Mouse (Mus musculus): ENCODE data around the gene Pex16. TPM values are rescaled to one million over a fixed set of nuclear protein-coding genes. Genes with fewer than 3 reads are reported as not detected.
A peak's percentile ranks its signal among the peaks of the same experiment; 100 is the strongest.

The Pex16 gene
- polyA plus RNA-seq, 1 experiment from 2014 or later = 19.6 TPM

- Histone ChIP-seq H3K9me3 (ENCODE audit: control insufficient read depth, low read length) (no peaks in the 10 kb centered on the region), H3K4me2 (ENCODE audit: low read depth, low read length) (no peak overlapping the region), H3K27ac (replicated peaks; ENCODE audit: low read depth, low read length) (peak overlapping the region; percentile 84), H3K27me3 (replicated peaks; ENCODE audit: control insufficient read depth, insufficient read depth, low read length) (peaks cover 17% of the 10 kb centered on the region), H3K4me1 (ENCODE audit: control insufficient read depth, insufficient read depth, low read length) (peaks cover 30% of the 10 kb centered on the region), H3K4me3 (ENCODE audit: low read depth, low read length) (no peak overlapping the region), H3K9ac (ENCODE audit: low read depth, low read length) (no peak overlapping the region), H3K36me3 (ENCODE audit: control insufficient read depth, insufficient read depth, low read length) (no peaks in the 10 kb centered on the region; the same call in 1 of the 2 replicates)
- DNase-seq (ENCODE audit: low spot score) = peak; percentile 55
- 46% methylated on average over 9 of the region's 9 CpGs for WGBS
- no peak for ATAC-seq (ENCODE audit: low read depth)
These were observed 1.6 kb upstream of the Pex16 start for GRCm38 (mm10) chr2:92372767-92373436.

- WGBS = 77% methylated on average over 11 of the region's 11 CpGs
- DNase-seq (ENCODE audit: low spot score) = no peak
- Histone ChIP-seq H3K27ac (replicated peaks; ENCODE audit: low read depth, low read length) (peak overlapping the region; percentile 84), H3K4me2 (ENCODE audit: low read depth, low read length) (no peak overlapping the region), H3K9ac (ENCODE audit: low read depth, low read length) (no peak overlapping the region), H3K27me3 (replicated peaks; ENCODE audit: control insufficient read depth, insufficient read depth, low read length) (peaks cover 17% of the 10 kb centered on the region), H3K4me3 (ENCODE audit: low read depth, low read length) (no peak overlapping the region), H3K9me3 (ENCODE audit: control insufficient read depth, low read length) (no peaks in the 10 kb centered on the region), H3K4me1 (ENCODE audit: control insufficient read depth, insufficient read depth, low read length) (peaks cover 30% of the 10 kb centered on the region), H3K36me3 (ENCODE audit: control insufficient read depth, insufficient read depth, low read length) (peaks cover 2% of the 10 kb centered on the region; the same call in 1 of the 2 replicates)
- ATAC-seq (ENCODE audit: low read depth) = no peak
These were observed 1.1 kb upstream of the Pex16 start for GRCm38 (mm10) chr2:92373437-92373813.

GRCm38 (mm10) chr2:92375099-92375623 lies 685 bp downstream of the Pex16 start:
- H3K36me3 ChIP-seq (ENCODE audit: control insufficient read depth, insufficient read depth, low read length) = peaks cover 18% of the 10 kb centered on the region
- peak overlapping the region; percentile 72 for H3K4me3 ChIP-seq (ENCODE audit: low read depth, low read length)
- H3K4me1 ChIP-seq (ENCODE audit: control insufficient read depth, insufficient read depth, low read length) = peaks cover 29% of the 10 kb centered on the region
- peaks cover 13% of the 10 kb centered on the region for H3K27me3 ChIP-seq (replicated peaks; ENCODE audit: control insufficient read depth, insufficient read depth, low read length)
- peak overlapping the region; percentile 77 for H3K9ac ChIP-seq (ENCODE audit: low read depth, low read length)
- no peaks in the 10 kb centered on the region for H3K9me3 ChIP-seq (ENCODE audit: control insufficient read depth, low read length)
- ATAC-seq (ENCODE audit: low read depth) = peak; percentile 94
- DNase-seq (ENCODE audit: low spot score) = peak; percentile 99
- H3K4me2 ChIP-seq (ENCODE audit: low read depth, low read length) = peak overlapping the region; percentile 91
- peak overlapping the region; percentile 84 for H3K27ac ChIP-seq (replicated peaks; ENCODE audit: low read depth, low read length)
- WGBS = under 1% methylated on average over 16 of the region's 29 CpGs

GRCm38 (mm10) chr2:92375788-92376187 lies 1.3 kb downstream of the Pex16 start:
- Histone ChIP-seq H3K27me3 (replicated peaks; ENCODE audit: control insufficient read depth, insufficient read depth, low read length) (peaks cover 6% of the 10 kb centered on the region), H3K27ac (replicated peaks; ENCODE audit: low read depth, low read length) (peak overlapping the region; percentile 84; the same call in 1 of the 2 replicates), H3K4me1 (ENCODE audit: control insufficient read depth, insufficient read depth, low read length) (peaks cover 22% of the 10 kb centered on the region), H3K4me3 (ENCODE audit: low read depth, low read length) (peak overlapping the region; percentile 72), H3K4me2 (ENCODE audit: low read depth, low read length) (peak overlapping the region; percentile 91), H3K36me3 (ENCODE audit: control insufficient read depth, insufficient read depth, low read length) (peaks cover 25% of the 10 kb centered on the region), H3K9me3 (ENCODE audit: control insufficient read depth, low read length) (no peaks in the 10 kb centered on the region), H3K9ac (ENCODE audit: low read depth, low read length) (peak overlapping the region; percentile 77)
- ATAC-seq (ENCODE audit: low read depth) (no peak), DNase-seq (ENCODE audit: low spot score) (no peak)
- WGBS = 8% methylated on average over 10 of the region's 10 CpGs

GRCm38 (mm10) chr2:92376300-92376699 lies 1.8 kb downstream of the Pex16 start:
- Histone ChIP-seq H3K9me3 (ENCODE audit: control insufficient read depth, low read length) (no peaks in the 10 kb centered on the region), H3K4me3 (ENCODE audit: low read depth, low read length) (peak overlapping the region; percentile 72), H3K27ac (replicated peaks; ENCODE audit: low read depth, low read length) (no peak overlapping the region), H3K36me3 (ENCODE audit: control insufficient read depth, insufficient read depth, low read length) (peaks cover 28% of the 10 kb centered on the region), H3K4me2 (ENCODE audit: low read depth, low read length) (peak overlapping the region; percentile 91), H3K9ac (ENCODE audit: low read depth, low read length) (peak overlapping the region; percentile 25; the same call in 1 of the 2 replicates), H3K27me3 (replicated peaks; ENCODE audit: control insufficient read depth, insufficient read depth, low read length) (peaks cover 1% of the 10 kb centered on the region), H3K4me1 (ENCODE audit: control insufficient read depth, insufficient read depth, low read length) (peaks cover 17% of the 10 kb centered on the region)
- DNase-seq (ENCODE audit: low spot score) (no peak), ATAC-seq (ENCODE audit: low read depth) (no peak)
- WGBS = 79% methylated on average over 6 of the region's 6 CpGs

- Histone ChIP-seq H3K9me3 (ENCODE audit: control insufficient read depth, low read length) (no peaks in the 10 kb centered on the region), H3K27me3 (replicated peaks; ENCODE audit: control insufficient read depth, insufficient read depth, low read length) (no peaks in the 10 kb centered on the region), H3K9ac (ENCODE audit: low read depth, low read length) (no peak overlapping the region), H3K4me3 (ENCODE audit: low read depth, low read length) (no peak overlapping the region), H3K27ac (replicated peaks; ENCODE audit: low read depth, low read length) (no peak overlapping the region), H3K36me3 (ENCODE audit: control insufficient read depth, insufficient read depth, low read length) (peaks cover 38% of the 10 kb centered on the region), H3K4me2 (ENCODE audit: low read depth, low read length) (no peak overlapping the region), H3K4me1 (ENCODE audit: control insufficient read depth, insufficient read depth, low read length) (peaks cover 11% of the 10 kb centered on the region)
- ATAC-seq (ENCODE audit: low read depth) (no peak), DNase-seq (ENCODE audit: low spot score) (no peak)
- WGBS = 87% methylated on average over 7 of the region's 7 CpGs
These were observed 2.8 kb downstream of the Pex16 start for GRCm38 (mm10) chr2:92377320-92377719.

GRCm38 (mm10) chr2:92379783-92380494 lies 5.5 kb downstream of the Pex16 start:
- Histone ChIP-seq H3K36me3 (ENCODE audit: control insufficient read depth, insufficient read depth, low read length) (peaks cover 64% of the 10 kb centered on the region), H3K4me2 (ENCODE audit: low read depth, low read length) (no peak overlapping the region), H3K9me3 (ENCODE audit: control insufficient read depth, low read length) (no peaks in the 10 kb centered on the region), H3K4me1 (ENCODE audit: control insufficient read depth, insufficient read depth, low read length) (peaks cover 7% of the 10 kb centered on the region; the same call in 1 of the 2 replicates), H3K27me3 (replicated peaks; ENCODE audit: control insufficient read depth, insufficient read depth, low read length) (no peaks in the 10 kb centered on the region), H3K27ac (replicated peaks; ENCODE audit: low read depth, low read length) (no peak overlapping the region), H3K4me3 (ENCODE audit: low read depth, low read length) (no peak overlapping the region), H3K9ac (ENCODE audit: low read depth, low read length) (no peak overlapping the region)
- DNase-seq (ENCODE audit: low spot score) = no peak
- WGBS = 84% methylated on average over 16 of the region's 17 CpGs
- ATAC-seq (ENCODE audit: low read depth) = no peak

GRCm38 (mm10) chr2:92380495-92381050 lies 6.1 kb downstream of the Pex16 start:
- DNase-seq (ENCODE audit: low spot score) = no peak
- Histone ChIP-seq H3K9me3 (ENCODE audit: control insufficient read depth, low read length) (no peaks in the 10 kb centered on the region), H3K27me3 (replicated peaks; ENCODE audit: control insufficient read depth, insufficient read depth, low read length) (no peaks in the 10 kb centered on the region), H3K27ac (replicated peaks; ENCODE audit: low read depth, low read length) (no peak overlapping the region), H3K9ac (ENCODE audit: low read depth, low read length) (no peak overlapping the region), H3K4me1 (ENCODE audit: control insufficient read depth, insufficient read depth, low read length) (peaks cover 7% of the 10 kb centered on the region; the same call in 1 of the 2 replicates), H3K36me3 (ENCODE audit: control insufficient read depth, insufficient read depth, low read length) (peaks cover 70% of the 10 kb centered on the region), H3K4me2 (ENCODE audit: low read depth, low read length) (no peak overlapping the region), H3K4me3 (ENCODE audit: low read depth, low read length) (no peak overlapping the region)
- no peak for ATAC-seq (ENCODE audit: low read depth)
- 70% methylated on average over 5 of the region's 6 CpGs for WGBS
